Mouse (Mus musculus) adrenal gland, adult (tissue): ENCODE measurements at regions not wholly inside any gene's neighbourhood (a gene's known extent, or its start where the extent isn't known, plus 50 kb on each side); places are given as distances from the start of the nearest gene placed in this dataset.

Experiments used
- DNase-seq, 2 experiments: peaks; one replicate each; pipeline ENCODE4 v3.0.0; 2022 to 2023; ENCODE audit warnings: low spot score in 1 of 2; ENCODE audit not compliant: inconsistent age in 2 of 2

DNA sequence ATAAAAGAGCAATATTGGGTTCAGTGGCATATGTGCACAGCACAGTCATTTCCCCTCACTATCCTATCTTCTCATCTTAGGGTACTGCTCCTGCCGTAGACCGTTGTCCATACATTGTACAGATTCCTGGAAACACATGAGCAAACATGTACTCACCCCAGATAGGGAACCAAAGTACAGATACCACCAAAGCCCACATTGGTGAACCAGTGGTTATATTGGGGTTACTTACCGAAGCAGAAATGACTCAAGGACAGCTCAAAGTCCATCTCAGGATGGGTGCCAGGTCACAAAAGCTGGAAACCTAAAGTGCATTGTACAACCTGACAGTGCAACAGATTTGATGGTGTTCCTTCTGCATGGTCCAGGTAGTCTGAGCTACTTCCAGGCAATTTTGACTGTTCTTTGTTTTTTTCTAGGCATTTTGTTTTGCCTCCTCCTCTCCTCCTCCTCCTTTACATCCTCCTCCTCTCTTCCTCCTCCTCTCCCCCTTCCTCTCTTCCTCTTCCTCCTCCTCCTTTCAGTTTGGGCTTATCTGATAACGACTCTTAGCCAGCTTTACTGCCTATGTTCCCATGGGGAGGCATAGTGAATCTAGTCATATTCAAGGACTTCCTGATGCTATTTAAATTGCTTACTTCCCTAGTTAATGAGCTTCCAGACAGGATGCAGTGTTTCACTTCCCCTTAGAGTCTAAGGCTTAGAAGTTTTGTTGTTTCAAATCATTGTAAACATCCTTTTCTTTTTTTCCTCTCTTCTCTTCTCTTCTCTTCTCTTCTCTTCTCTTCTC is 65.1 kb upstream of the Tab2 start:
- DNase-seq: no peak

DNA sequence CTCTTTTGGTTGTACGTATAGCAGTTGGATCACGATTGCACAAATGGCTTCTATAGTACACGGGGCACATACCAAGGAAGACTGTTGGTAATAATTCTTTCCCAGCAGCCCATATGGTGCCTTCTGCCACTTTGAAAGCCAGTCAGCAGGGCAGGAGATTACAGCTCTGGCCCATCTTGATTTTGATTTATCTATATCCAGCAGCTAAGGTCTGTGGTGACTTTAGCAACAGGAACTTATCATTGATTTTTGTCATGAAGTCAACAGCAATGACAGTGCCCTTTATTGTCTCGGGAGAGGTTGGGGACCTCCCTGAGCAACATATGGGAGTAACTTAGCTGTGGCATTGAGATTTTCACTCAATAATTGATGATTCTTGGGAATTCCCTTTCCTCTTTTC is 64.1 kb upstream of the Tab2 start:
- no peak for DNase-seq

DNA sequence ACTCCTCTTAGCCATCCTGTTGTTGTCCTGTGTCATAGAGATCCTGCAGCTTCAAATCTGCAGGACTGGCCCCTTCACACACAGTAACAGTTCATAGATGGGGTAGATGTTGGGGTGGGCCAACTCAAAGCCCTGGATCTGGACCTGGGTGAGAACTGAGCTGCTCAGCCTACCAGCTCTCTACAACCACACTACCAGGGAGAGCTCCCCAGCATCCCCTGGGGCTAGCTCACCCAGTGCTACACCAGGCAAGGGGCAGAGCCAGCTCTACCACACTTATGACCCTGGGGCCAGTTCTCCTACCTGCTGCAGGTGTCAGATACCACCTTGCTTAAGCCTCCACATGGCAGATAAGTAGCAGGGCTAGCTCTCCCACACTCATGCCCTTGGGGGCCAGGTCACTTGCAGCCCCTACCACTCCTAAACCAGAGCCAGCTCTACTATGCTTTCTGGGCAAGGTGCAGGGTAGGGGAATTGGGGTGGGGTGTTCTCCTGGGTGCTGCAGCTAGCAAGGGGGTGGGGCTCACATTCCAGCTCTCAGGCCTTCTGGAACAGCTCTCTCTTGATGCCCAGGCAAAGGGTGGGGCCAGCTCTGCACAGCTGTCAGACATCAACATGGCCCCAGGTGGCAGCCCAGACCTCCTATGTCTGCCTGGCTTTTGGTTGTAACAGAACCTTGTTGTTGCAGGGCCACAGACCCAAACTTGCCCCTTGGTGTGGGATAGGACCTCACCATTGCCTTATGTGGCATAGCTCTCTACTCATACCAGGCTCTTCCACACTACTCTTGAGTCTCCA is 62.4 kb upstream of the Tab2 start:
- no peak for DNase-seq

DNA sequence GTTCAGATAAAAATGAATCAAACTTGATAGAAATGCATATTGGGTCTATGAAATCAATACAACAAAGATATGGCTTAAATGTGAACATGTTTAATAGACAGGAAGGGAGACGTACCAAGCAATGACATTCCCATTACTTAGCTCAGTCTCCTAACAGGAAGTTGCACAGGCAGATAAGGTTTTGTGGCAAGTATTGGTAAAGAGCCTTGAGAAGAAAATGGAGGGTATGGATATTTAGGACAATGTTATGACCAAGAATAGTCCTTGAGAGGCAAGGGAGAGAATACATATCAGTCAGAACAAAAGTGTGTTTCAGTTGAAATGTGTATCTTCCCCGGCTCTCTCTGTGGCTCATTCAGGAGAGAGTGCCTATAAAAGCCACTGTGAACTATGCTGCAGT is 60.7 kb upstream of the Tab2 start:
- no peak for DNase-seq

DNA sequence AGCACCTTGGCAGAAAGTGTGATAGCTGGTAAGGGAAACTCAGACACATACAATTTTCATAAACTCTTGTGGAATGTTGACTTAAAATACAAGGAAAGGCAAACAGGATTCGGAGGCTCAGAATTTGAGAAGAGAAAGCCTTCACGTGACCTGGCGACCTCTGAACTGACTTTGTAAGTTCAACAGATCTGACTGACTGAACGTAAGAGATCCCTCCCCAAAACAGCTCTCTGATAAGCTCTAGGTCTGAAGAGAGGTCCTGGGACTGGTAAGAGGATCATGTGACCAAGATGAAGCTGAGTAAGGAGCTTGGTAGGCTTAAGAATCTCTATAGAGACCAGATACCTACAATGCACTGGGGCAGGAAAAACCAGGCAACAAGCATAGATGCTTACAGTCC is 55.7 kb upstream of the Tab2 start:
- no peak for DNase-seq

DNA sequence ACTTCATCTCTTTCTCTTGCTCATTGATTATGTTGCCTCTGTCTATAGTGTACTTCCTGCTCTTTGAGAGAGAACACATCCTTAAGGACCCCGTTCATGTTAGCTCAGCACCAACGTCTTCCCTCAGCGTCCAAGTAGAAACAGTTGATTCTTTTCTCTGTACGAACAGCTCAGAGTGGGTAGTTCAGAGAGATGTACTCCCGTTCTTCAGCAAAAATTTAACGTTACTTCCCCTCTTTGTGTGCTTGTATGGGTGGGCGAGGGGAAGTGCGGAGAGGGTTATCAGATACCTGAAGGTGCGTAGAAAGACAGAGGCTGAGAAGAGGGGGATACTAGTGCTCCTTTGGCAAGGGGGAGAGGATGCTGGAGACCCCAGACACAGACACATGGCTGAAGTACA is 55.1 kb upstream of the Tab2 start:
- DNase-seq: no peak

DNA sequence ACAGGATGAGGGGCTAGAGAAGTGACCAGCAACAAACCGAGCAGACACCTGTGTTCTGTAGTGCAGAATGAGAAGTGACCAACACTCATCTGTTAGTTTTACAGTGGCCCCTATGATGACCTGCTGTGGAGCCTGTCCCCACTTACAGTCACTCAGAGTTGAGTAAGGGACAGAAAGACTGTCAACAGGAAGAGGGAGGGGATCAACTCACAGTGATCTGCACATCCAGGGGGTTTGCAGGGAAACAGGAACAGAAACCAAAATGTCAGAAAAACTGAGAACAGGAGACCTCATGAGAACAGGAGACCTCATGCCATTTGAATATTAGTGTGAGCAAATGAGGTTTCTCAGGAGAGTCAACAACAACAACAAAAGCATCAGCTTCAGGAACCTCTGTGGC is 53.8 kb upstream of the Tab2 start:
- peak in 1 of 2 experiments; percentile 22 for DNase-seq

DNA sequence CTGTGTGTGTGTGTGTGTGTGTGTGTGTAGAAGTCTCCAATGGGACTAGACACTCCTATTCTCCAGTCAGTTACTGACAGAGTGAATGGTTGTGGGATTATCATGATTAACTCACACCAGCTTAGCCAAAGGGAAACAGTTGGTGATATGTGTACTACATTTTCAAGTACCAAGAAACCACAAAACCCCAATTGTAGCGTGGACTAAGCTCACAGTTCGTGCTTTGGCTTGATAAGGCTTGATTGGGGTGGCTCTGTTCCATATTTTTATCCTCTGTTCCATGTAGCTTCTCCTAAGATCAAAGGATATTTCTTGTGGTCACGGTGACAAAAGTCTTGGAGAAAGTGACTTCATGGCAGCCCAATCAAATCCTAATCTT is 51.9 kb upstream of the Tab2 start:
- no peak for DNase-seq

DNA sequence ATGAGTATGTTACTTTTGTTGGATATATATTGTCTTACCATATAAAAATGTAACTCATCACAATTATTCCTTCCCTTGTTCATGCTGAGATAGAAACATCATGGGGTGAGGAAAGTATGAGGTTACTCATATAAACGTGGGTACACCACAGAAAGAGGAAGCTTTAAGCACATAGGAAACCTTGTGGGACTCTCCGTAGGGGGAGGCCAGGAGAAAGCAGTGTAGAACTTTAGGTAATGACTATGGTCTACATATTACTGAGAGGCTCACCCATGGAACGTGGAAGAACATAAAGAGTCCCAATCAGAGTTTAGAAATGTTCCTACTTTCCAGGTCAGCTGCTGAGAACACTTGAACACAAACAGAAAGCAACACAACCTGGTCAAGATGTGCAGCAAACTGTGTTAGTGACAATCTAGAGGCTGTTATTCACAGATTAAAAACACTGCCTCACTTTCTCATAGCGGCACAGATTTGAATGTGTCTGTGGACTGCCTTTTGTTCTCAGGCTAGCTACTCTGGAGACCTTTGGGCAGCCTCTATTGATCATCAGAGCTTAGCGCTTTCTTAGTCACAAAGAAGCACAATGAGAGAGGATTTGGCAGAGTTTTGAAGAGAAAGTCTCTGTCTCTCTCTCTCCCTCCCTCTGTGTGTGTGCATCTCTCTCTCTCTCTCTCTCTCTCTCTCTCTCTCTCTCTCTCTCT is 51.4 kb upstream of the Tab2 start:
- DNase-seq: no peak
